ENCODE assay signal across 8 mouse cellular contexts in the genomic region with DNA sequence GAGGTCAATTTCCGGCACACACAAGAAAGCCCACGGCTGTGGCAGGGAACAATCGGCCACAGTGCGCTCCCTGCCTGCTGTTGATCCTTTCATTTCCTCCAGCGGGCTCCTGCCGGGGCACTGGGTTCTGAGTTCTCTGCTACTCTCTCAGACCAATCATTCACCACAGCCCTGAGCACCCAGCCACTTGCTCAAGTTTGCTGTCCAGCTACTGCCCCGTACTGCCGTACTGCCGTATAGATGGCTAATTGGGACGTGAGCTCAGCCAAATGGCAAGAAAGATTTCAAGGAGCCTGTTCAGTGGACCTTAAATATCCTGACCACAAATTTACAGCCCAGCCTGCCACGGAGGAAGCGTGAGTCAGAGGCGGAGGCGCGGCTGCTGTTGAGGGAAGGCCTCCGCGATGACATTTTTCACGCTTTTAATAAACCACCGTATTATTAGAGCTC. TPM values are rescaled to one million over a fixed set of nuclear protein-coding genes. Genes with fewer than 3 reads are reported as not detected.
DNase-seq lines count a peak whose midpoint lies in the region; ATAC-seq lines count a peak whose summit lies in the region.

No protein-coding gene starts in this region.

- no peak overlapping the region for H3K27ac ChIP-seq in brown adipose tissue, adult 24 weeks (replicated peaks; ENCODE audit: low read depth, low read length)
- H3K27ac ChIP-seq in limb, embryonic 11.5 days (replicated peaks; ENCODE audit: low read depth, low read length) = peak overlapping the region; percentile 75
- no peak overlapping the region for H3K27ac ChIP-seq in midbrain, embryonic 15.5 days

- WGBS in limb, embryonic 11.5 days = 3% methylated on average over 19 of the region's 19 CpGs
- 7% methylated on average over 19 of the region's 19 CpGs for WGBS in midbrain, embryonic 15.5 days

- peak overlapping the region; percentile 32 for H3K4me2 ChIP-seq in limb, embryonic 11.5 days (ENCODE audit: low read depth, severe bottlenecking)
- H3K4me2 ChIP-seq in midbrain, embryonic 15.5 days = peak overlapping the region; percentile 38

- H3K27me3 ChIP-seq in limb, embryonic 11.5 days (ENCODE audit: control insufficient read depth, insufficient read depth, low read length) = 0 out of 2 replicates have a peak, but pooled peaks cover 2% of the 10 kb centered on the region
- H3K27me3 ChIP-seq in midbrain, embryonic 15.5 days (replicated peaks) = peaks cover 31% of the 10 kb centered on the region

- peak; percentile 17 for DNase-seq in right cerebral cortex, adult 18-20 months
- no peak for DNase-seq in right cerebral cortex, postnatal 14 days
- peak; percentile 57 for DNase-seq in forelimb bud, embryonic 11.5 days (ENCODE audit: low read depth, low spot score)
- peak; percentile 69 for DNase-seq in induced T-regulatory cell, adult 2 months (ENCODE audit: low read depth)
- peak; percentile 79 for DNase-seq in limb, embryonic 11.5 days (ENCODE audit: low spot score)
- no peak for DNase-seq in thymus, postnatal 14 days

- H3K9ac ChIP-seq in limb, embryonic 11.5 days (ENCODE audit: low read length) = peak overlapping the region; percentile 22
- no peak overlapping the region for H3K9ac ChIP-seq in midbrain, embryonic 15.5 days

- peak; percentile 50; the same call in 1 of the 2 replicates for ATAC-seq in limb, embryonic 11.5 days (ENCODE audit: insufficient number of reproducible peaks, low FRiP score, low TSS enrichment, low read depth)
- ATAC-seq in midbrain, embryonic 15.5 days (replicated peaks) = no peak

- peak overlapping the region; percentile 31 for H3K4me3 ChIP-seq in brown adipose tissue, adult 24 weeks (ENCODE audit: insufficient read depth, low read depth, low read length)
- no peak overlapping the region for H3K4me3 ChIP-seq in limb, embryonic 11.5 days (ENCODE audit: low read depth, low read length)
- peak overlapping the region; percentile 16 for H3K4me3 ChIP-seq in midbrain, embryonic 15.5 days

- no peaks in the 10 kb centered on the region for H3K4me1 ChIP-seq in brown adipose tissue, adult 24 weeks (ENCODE audit: control insufficient read depth, insufficient read depth, insufficient read length, low read length)
- H3K4me1 ChIP-seq in limb, embryonic 11.5 days (ENCODE audit: control insufficient read depth, insufficient read depth, low read length) = peaks cover 29% of the 10 kb centered on the region
- H3K4me1 ChIP-seq in midbrain, embryonic 15.5 days = peaks cover 11% of the 10 kb centered on the region

- no peaks in the 10 kb centered on the region for H3K9me3 ChIP-seq in limb, embryonic 11.5 days (ENCODE audit: control insufficient read depth, low read length)
- H3K9me3 ChIP-seq in midbrain, embryonic 15.5 days = no peaks in the 10 kb centered on the region

- no peaks in the 10 kb centered on the region for H3K36me3 ChIP-seq in limb, embryonic 11.5 days (ENCODE audit: control insufficient read depth, insufficient read depth, low read length)
- no peaks in the 10 kb centered on the region for H3K36me3 ChIP-seq in midbrain, embryonic 15.5 days (replicated peaks)

RNA-seq across cellular contexts. Expression of a gene that starts 39.1 kb away (rescaled TPM):
- polyA plus RNA-seq in brown adipose tissue, adult 24 weeks (2012; ENCODE audit: insufficient read depth, insufficient read length, missing spikeins) = not detected in 2 replicates
- polyA plus RNA-seq in limb, embryonic 11.5 days (2014; fragmentation: Nextera tagmentation; extraction: Ambion mirVana) = 36.3 and 36.7 TPM in 2 replicates
- polyA plus RNA-seq in midbrain, embryonic 15.5 days (2015; fragmentation: Nextera tagmentation; extraction: Ambion mirVana) = 0.34 and 0.46 TPM in 2 replicates

Comparison
In these comparisons a context has a peak if more than half of its experiments do, and no peak if none do; other contexts are left out.
1. DNase-seq: peak in right cerebral cortex, adult 18-20 months (single experiment), forelimb bud, embryonic 11.5 days (single experiment), induced T-regulatory cell, adult 2 months (single experiment) and limb, embryonic 11.5 days (single experiment); none in right cerebral cortex, postnatal 14 days (single experiment) and thymus, postnatal 14 days (single experiment).
2. RNA of a gene that starts 39.1 kb away (polyA plus RNA-seq): 36.3 to 36.7 TPM in limb, embryonic 11.5 days; 0.34 to 0.46 TPM in midbrain, embryonic 15.5 days and not detected in brown adipose tissue, adult 24 weeks; every median in the first group is over 10 times any median in the second.